Mouse (Mus musculus) embryo, embryonic 11.5 days (tissue): ENCODE data around the gene Fam166b.

ENCODE experiments used
- DNase-seq: peaks from one replicate; pipeline ENCODE4 v3.0.0-alpha.2; 2012; ENCODE audit warnings: low read depth, low spot score

The Fam166b gene

GRCm38 (mm10) chr4:43428180-43428861 is 613 bp downstream of the Fam166b start:
- no peak for DNase-seq

GRCm38 (mm10) chr4:43427501-43428179 is 1.3 kb downstream of the Fam166b start:
- no peak for DNase-seq

GRCm38 (mm10) chr4:43426487-43426886 is 2.4 kb downstream of the Fam166b start:
- no peak for DNase-seq

GRCm38 (mm10) chr4:43425648-43426380 is 3.1 kb downstream of the Fam166b start:
- no peak for DNase-seq

GRCm38 (mm10) chr4:43425197-43425596 is 3.7 kb downstream of the Fam166b start:
- DNase-seq: no peak

GRCm38 (mm10) chr4:43424072-43424471 is 4.9 kb downstream of the Fam166b start:
- no peak for DNase-seq

GRCm38 (mm10) chr4:43423267-43423934 is 5.5 kb downstream of the Fam166b start:
- no peak for DNase-seq

GRCm38 (mm10) chr4:43421632-43422240 is 7.2 kb downstream of the Fam166b start:
- DNase-seq: no peak

- DNase-seq: peak; percentile 72
Observed at GRCm38 (mm10) chr4:43420305-43420704, 8.6 kb downstream of the Fam166b start.

GRCm38 (mm10) chr4:43419801-43420281 is 9.1 kb downstream of the Fam166b start:
- no peak for DNase-seq

- DNase-seq: no peak
Observed at GRCm38 (mm10) chr4:43418973-43419656, 9.8 kb downstream of the Fam166b start.

- DNase-seq: no peak
Observed at GRCm38 (mm10) chr4:43418450-43418849, 10.5 kb downstream of the Fam166b start.

- no peak for DNase-seq
Observed at GRCm38 (mm10) chr4:43417269-43418062, 11.5 kb downstream of the Fam166b start.

GRCm38 (mm10) chr4:43416071-43416490 is 12.9 kb downstream of the Fam166b start:
- DNase-seq: no peak

- no peak for DNase-seq
Observed at GRCm38 (mm10) chr4:43415221-43416070, 13.5 kb downstream of the Fam166b start.

- DNase-seq: no peak
Observed at GRCm38 (mm10) chr4:43414761-43415160, 14.2 kb downstream of the Fam166b start.

GRCm38 (mm10) chr4:43407071-43407920 is 21.6 kb downstream of the Fam166b start:
- DNase-seq: no peak
